Mouse (Mus musculus): ENCODE data around the gene Ttyh1. TPM values are rescaled to one million over a fixed set of nuclear protein-coding genes. Genes with fewer than 3 reads are reported as not detected.

The Ttyh1 gene
- total RNA-seq, 2 experiments from 2014 or later = not detected

GRCm38 (mm10) chr7:4164090-4164910 is 45.1 kb downstream of the Ttyh1 start, which contains the start of gene Cdc42ep5:
Gene Cdc42ep5 (minus strand): TSS chr7:4164860.
- ATAC-seq (ENCODE audit: poor library complexity, severe bottlenecking) = no peak

- ATAC-seq (ENCODE audit: poor library complexity, severe bottlenecking) = no peak
Measured at GRCm38 (mm10) chr7:4165286-4165685, 46.1 kb downstream of the Ttyh1 start.

GRCm38 (mm10) chr7:4167098-4167497 is 47.9 kb downstream of the Ttyh1 start:
- no peak for ATAC-seq (ENCODE audit: poor library complexity, severe bottlenecking)

GRCm38 (mm10) chr7:4170193-4170938 is 51.2 kb downstream of the Ttyh1 start:
- ATAC-seq (ENCODE audit: poor library complexity, severe bottlenecking) = no peak

- no peak for ATAC-seq (ENCODE audit: poor library complexity, severe bottlenecking)
Measured at GRCm38 (mm10) chr7:4178438-4178837, 59.2 kb downstream of the Ttyh1 start.

Other genes with a start within 250 kb of the Ttyh1 start
- 112 and 120 TPM in 2 replicates for gene Gm14548, start 221.3 kb upstream of the Ttyh1 start, total RNA-seq (2015)
- gene Gm14548, start 221.3 kb upstream of the Ttyh1 start, total RNA-seq (2017) = 89.0 and 89.6 TPM in 2 replicates
- 132 and 138 TPM in 2 replicates for gene Lilra6, start 203.9 kb upstream of the Ttyh1 start, total RNA-seq (2015)
- 123 and 141 TPM in 2 replicates for gene Lilra6, start 203.9 kb upstream of the Ttyh1 start, total RNA-seq (2017)
- gene Lair1, start 56.2 kb upstream of the Ttyh1 start, total RNA-seq (2015) = 31.5 and 39.5 TPM in 2 replicates
- gene Lair1, start 56.2 kb upstream of the Ttyh1 start, total RNA-seq (2017) = 58.7 and 60.8 TPM in 2 replicates
- gene Leng8, start 17.6 kb downstream of the Ttyh1 start, total RNA-seq (2015) = 34.2 and 48.8 TPM in 2 replicates
- 35.2 TPM in 2 replicates for gene Leng8, start 17.6 kb downstream of the Ttyh1 start, total RNA-seq (2017)
- 2.6 and 3.0 TPM in 2 replicates for gene Leng9, start 31.0 kb downstream of the Ttyh1 start, total RNA-seq (2015)
- gene Leng9, start 31.0 kb downstream of the Ttyh1 start, total RNA-seq (2017) = 4.1 and 5.2 TPM in 2 replicates
- not detected in 2 replicates for gene Cdc42ep5, start 45.5 kb downstream of the Ttyh1 start, total RNA-seq (2015)
- gene Cdc42ep5, start 45.5 kb downstream of the Ttyh1 start, total RNA-seq (2017) = not detected in 2 replicates
- gene Lilra5, start 118.3 kb downstream of the Ttyh1 start, total RNA-seq (2015) = 0.25 and 1.8 TPM in 2 replicates
- gene Lilra5, start 118.3 kb downstream of the Ttyh1 start, total RNA-seq (2017) = 0.44 and 0.69 TPM in 2 replicates
- gene Ncr1, start 218.3 kb downstream of the Ttyh1 start, total RNA-seq (2015) = 12.5 and 18.9 TPM in 2 replicates
- 8.4 and 19.4 TPM in 2 replicates for gene Ncr1, start 218.3 kb downstream of the Ttyh1 start, total RNA-seq (2017)